Mouse (Mus musculus): ENCODE data around the gene Hus1. TPM values are rescaled to one million over a fixed set of nuclear protein-coding genes. Genes with fewer than 3 reads are reported as not detected.
A peak's percentile ranks its signal among the peaks of the same experiment; 100 is the strongest.

The Hus1 gene
- polyA plus RNA-seq, 1 experiment from 2014 or later: 14.7 TPM

DNA sequence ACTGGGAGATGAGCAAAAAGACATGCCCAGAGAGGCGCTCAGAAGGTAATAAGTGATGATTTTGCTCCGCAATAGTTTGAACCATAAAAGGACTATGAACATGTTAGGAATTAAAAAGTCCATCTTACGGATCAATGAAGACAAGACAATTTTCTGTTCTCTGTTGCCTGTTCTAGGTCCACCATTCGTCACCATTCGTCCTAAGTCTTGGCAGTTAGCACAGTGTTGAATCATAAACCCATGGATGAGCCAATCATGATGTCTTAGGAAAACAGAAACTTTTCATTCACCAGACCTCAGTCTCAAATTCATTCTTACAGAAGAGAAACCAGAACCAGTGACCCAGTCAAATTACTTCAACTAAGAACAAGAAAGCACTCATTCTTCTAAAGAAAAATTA lies 2.2 kb downstream of the Hus1 start:
- Histone ChIP-seq H3K27me3 (ENCODE audit: insufficient read depth, low read length) (no peaks in the 10 kb centered on the region), H3K9ac (ENCODE audit: low read depth, low read length) (no peak overlapping the region), H3K4me2 (ENCODE audit: low read length) (no peak overlapping the region), H3K9me3 (replicated peaks; ENCODE audit: low read length) (no peaks in the 10 kb centered on the region), H3K36me3 (ENCODE audit: insufficient read depth, low read length) (peaks cover 29% of the 10 kb centered on the region), H3K27ac (no peak overlapping the region), H3K4me3 (replicated peaks; ENCODE audit: low read depth, low read length) (no peak overlapping the region), H3K4me1 (replicated peaks; ENCODE audit: insufficient read depth, low read length) (no peaks in the 10 kb centered on the region; the same call in none of the 2 replicates)
- no peak for ATAC-seq (replicated peaks; ENCODE audit: low FRiP score, low read depth)
- TF ChIP-seq CTCF (IDR thresholded peaks at IDR 0.05; ENCODE audit: low read depth): no peak
- 96% methylated on average over 5 of the region's 5 CpGs for WGBS
- DNase-seq (ENCODE audit: low spot score): no peak

DNA sequence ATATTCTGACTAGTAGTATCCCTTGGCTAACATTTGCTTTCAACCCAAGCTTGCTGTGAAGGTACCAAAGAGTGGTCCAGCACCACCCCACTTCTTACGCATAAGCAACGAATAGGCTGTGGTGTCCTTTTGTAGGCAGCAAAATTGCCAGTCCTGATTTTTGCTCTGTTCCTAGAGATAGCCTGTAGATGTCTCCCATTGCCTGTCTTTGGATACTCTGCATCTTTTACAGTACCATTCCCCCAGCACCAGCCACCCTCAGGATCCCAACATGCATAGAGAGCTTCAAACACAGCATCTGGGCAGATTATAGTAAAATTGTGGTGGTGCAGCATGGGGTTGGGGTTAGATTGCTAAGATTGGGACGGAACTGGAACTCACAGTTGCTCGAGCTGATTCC lies 22.9 kb downstream of the Hus1 start:
- DNase-seq (ENCODE audit: low spot score) (no peak), ATAC-seq (replicated peaks; ENCODE audit: low FRiP score, low read depth) (no peak)
- Histone ChIP-seq H3K27ac (no peak overlapping the region), H3K9ac (ENCODE audit: low read depth, low read length) (no peak overlapping the region), H3K4me3 (replicated peaks; ENCODE audit: low read depth, low read length) (no peak overlapping the region), H3K36me3 (ENCODE audit: insufficient read depth, low read length) (peaks cover 16% of the 10 kb centered on the region; the same call in 1 of the 2 replicates), H3K9me3 (replicated peaks; ENCODE audit: low read length) (no peaks in the 10 kb centered on the region), H3K4me1 (replicated peaks; ENCODE audit: insufficient read depth, low read length) (no peaks in the 10 kb centered on the region), H3K27me3 (ENCODE audit: insufficient read depth, low read length) (no peaks in the 10 kb centered on the region), H3K4me2 (ENCODE audit: low read length) (no peak overlapping the region)
- 75% methylated on average over 4 of the region's 4 CpGs for WGBS
- TF ChIP-seq CTCF (IDR thresholded peaks at IDR 0.05; ENCODE audit: low read depth): peak; percentile 24; the same call in 1 of the 2 replicates

DNA sequence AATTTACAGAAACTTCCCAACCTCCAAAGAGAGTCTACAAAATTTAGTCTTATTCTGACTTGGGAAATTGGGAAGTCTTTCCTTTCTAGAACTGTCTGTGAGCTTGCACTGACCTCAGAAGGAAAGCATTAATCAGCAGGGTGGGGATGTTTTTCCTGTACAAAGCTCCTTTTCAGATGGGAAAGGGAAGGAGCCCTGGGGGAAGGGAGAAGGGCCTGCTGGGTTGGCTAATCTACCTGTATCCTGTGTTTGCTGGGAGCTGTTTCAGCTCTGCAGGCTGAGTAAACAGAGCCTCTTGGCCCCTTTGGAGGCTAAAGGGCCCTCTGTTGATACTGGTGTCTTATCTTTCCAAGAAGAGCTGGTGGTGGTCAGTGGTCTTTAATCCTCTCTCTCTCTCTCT lies 24.9 kb downstream of the Hus1 start:
- H3K27me3 ChIP-seq (ENCODE audit: insufficient read depth, low read length): no peaks in the 10 kb centered on the region
- H3K27ac ChIP-seq: peak overlapping the region; percentile 44; the same call in 1 of the 2 replicates
- H3K4me1 ChIP-seq (replicated peaks; ENCODE audit: insufficient read depth, low read length): no peaks in the 10 kb centered on the region
- DNase-seq (ENCODE audit: low spot score) (peak; percentile 44), ATAC-seq (replicated peaks; ENCODE audit: low FRiP score, low read depth) (no peak)
- 0 out of 2 replicates have a peak, but pooled peaks cover under 1% of the 10 kb centered on the region for H3K36me3 ChIP-seq (ENCODE audit: insufficient read depth, low read length)
- no peaks in the 10 kb centered on the region for H3K9me3 ChIP-seq (replicated peaks; ENCODE audit: low read length)
- no peak overlapping the region for H3K4me2 ChIP-seq (ENCODE audit: low read length)
- H3K4me3 ChIP-seq (replicated peaks; ENCODE audit: low read depth, low read length): no peak overlapping the region
- H3K9ac ChIP-seq (ENCODE audit: low read depth, low read length): no peak overlapping the region
- TF ChIP-seq CTCF (IDR thresholded peaks at IDR 0.05; ENCODE audit: low read depth): no peak

DNA sequence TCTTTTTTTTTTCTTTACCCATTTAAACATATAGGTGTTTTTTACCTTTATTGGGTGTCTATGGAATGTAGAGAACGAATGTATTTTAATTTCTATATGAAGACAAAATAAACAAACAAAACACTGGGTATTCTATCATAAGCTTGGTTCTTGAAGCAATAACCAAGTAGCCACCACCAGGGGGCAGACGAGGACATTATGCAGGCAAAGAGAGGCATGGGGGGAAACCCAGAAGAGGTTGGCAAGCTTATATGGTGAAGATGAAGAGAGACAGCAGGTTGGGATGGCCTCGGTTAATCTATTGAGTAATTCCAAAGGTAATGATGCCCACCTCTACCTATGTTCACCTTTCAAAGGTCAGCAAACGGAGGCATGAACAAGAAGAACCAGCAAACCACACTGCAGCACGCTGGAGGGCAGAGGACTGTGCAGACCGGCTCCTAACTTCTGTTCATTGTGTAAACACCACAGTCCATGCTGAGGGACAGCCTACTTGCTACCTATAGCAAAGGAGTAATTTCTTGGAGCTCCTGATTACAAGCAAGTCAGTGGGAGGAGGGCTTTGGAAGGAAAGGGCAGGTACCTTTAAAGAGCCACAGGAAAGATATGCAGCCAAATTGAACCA lies 27.6 kb downstream of the Hus1 start:
- Histone ChIP-seq H3K9me3 (replicated peaks; ENCODE audit: low read length) (no peaks in the 10 kb centered on the region), H3K4me2 (ENCODE audit: low read length) (no peak overlapping the region), H3K36me3 (ENCODE audit: insufficient read depth, low read length) (no peaks in the 10 kb centered on the region), H3K9ac (ENCODE audit: low read depth, low read length) (no peak overlapping the region), H3K4me3 (replicated peaks; ENCODE audit: low read depth, low read length) (no peak overlapping the region), H3K4me1 (replicated peaks; ENCODE audit: insufficient read depth, low read length) (no peaks in the 10 kb centered on the region), H3K27ac (no peak overlapping the region), H3K27me3 (ENCODE audit: insufficient read depth, low read length) (no peaks in the 10 kb centered on the region)
- 50% methylated on average over 6 of the region's 6 CpGs for WGBS
- ATAC-seq (replicated peaks; ENCODE audit: low FRiP score, low read depth) (no peak; the same call in 1 of the 2 replicates), DNase-seq (ENCODE audit: low spot score) (peak; percentile 86)
- peak; percentile 90 for TF ChIP-seq CTCF (IDR thresholded peaks at IDR 0.05; ENCODE audit: low read depth)

DNA sequence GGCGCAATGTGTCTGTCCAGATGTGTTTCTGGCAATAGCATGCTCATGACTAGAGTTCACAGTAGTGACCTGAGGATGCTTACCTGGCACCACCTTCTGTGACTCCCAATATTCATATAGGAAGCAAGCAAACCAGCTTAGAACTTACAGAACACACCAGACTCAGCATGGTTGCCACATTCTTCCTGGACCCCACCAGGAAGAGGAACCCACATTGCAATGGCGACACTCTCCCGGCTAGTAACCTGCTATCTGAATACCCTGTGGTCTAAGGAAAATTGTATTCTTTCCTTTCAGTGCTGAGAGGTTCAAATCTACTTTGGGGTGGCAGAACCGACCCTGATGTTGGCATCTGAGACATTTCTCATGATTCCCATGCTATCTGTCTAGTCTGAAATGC lies 32.8 kb downstream of the Hus1 start:
- ATAC-seq (replicated peaks; ENCODE audit: low FRiP score, low read depth): no peak
- TF ChIP-seq CTCF (IDR thresholded peaks at IDR 0.05; ENCODE audit: low read depth): no peak

DNA sequence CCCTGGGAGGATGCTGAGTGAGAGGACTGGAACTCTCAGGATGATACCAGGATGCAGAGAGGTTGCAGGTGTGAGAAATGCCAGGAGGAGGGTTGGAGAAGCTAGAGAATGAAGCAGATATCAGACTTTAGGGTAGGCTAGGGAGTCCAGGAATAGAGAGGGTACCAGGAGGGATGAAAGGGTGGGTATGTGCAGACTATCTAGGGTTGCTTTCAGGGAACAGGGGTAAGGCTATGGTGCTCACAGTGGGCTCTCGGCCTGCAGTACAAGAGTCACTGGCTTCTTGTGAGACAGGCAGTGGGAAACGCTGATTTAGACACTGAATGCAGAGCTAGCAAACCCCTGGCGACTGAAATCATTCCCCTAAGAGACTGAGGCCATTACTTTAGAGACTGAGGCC lies 37.8 kb downstream of the Hus1 start, which contains the start of gene Pkd1l1:
Pkd1l1 (minus strand) TSS at position 101 of the 400 bp plus-strand sequence.
- Histone ChIP-seq H3K27ac (no peak within 1 kb of the TSS), H3K36me3 (ENCODE audit: insufficient read depth, low read length) (no peaks in the 10 kb centered on the region), H3K4me2 (ENCODE audit: low read length) (no peak within 1 kb of the TSS), H3K27me3 (ENCODE audit: insufficient read depth, low read length) (no peaks in the 10 kb centered on the region), H3K4me1 (replicated peaks; ENCODE audit: insufficient read depth, low read length) (no peaks in the 10 kb centered on the region), H3K9me3 (replicated peaks; ENCODE audit: low read length) (no peaks in the 10 kb centered on the region), H3K4me3 (replicated peaks; ENCODE audit: low read depth, low read length) (no peak within 1 kb of the TSS), H3K9ac (ENCODE audit: low read depth, low read length) (no peak within 1 kb of the TSS)
- ATAC-seq (replicated peaks; ENCODE audit: low FRiP score, low read depth) (no peak), DNase-seq (ENCODE audit: low spot score) (no peak)
- WGBS: 67% methylated on average over 3 of the region's 3 CpGs
- no peak for TF ChIP-seq CTCF (IDR thresholded peaks at IDR 0.05; ENCODE audit: low read depth)

More for the DNA sequence above, 32.8 kb downstream of the Hus1 start:
- no peaks in the 10 kb centered on the region for H3K36me3 ChIP-seq (ENCODE audit: insufficient read depth, low read length)
- WGBS: 89% methylated on average over 4 of the region's 4 CpGs
- H3K27ac ChIP-seq: no peak overlapping the region
- no peaks in the 10 kb centered on the region for H3K9me3 ChIP-seq (replicated peaks; ENCODE audit: low read length)
- no peak overlapping the region for H3K9ac ChIP-seq (ENCODE audit: low read depth, low read length)
- H3K4me1 ChIP-seq (replicated peaks; ENCODE audit: insufficient read depth, low read length): no peaks in the 10 kb centered on the region
- no peak overlapping the region for H3K4me3 ChIP-seq (replicated peaks; ENCODE audit: low read depth, low read length)
- no peak overlapping the region for H3K4me2 ChIP-seq (ENCODE audit: low read length)
- H3K27me3 ChIP-seq (ENCODE audit: insufficient read depth, low read length): no peaks in the 10 kb centered on the region
- DNase-seq (ENCODE audit: low spot score): no peak

DNA sequence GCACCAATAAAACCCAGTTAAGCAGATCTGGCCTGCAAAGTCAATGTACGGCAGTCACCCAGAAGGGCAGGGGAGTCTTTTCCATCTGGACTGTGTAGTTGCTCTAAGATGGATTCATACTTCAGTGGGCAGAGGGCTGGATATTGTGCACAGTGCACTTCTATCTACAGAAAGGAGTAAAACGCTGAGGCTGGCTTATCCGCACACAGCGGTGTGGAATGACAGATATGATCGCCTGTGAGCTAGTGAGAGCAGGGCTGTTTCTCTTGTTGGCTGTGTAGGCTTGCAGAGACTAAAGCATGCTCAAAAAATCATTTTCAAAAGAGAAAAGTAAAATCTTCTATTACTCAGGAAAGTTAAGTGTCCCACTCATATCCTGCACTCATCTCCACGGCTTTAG lies 38.9 kb downstream of the Hus1 start:
- H3K27ac ChIP-seq: no peak overlapping the region
- no peaks in the 10 kb centered on the region for H3K9me3 ChIP-seq (replicated peaks; ENCODE audit: low read length)
- H3K36me3 ChIP-seq (ENCODE audit: insufficient read depth, low read length): no peaks in the 10 kb centered on the region
- H3K4me3 ChIP-seq (replicated peaks; ENCODE audit: low read depth, low read length): no peak overlapping the region
- DNase-seq (ENCODE audit: low spot score) (no peak), ATAC-seq (replicated peaks; ENCODE audit: low FRiP score, low read depth) (no peak)
- H3K9ac ChIP-seq (ENCODE audit: low read depth, low read length): no peak overlapping the region
- no peak overlapping the region for H3K4me2 ChIP-seq (ENCODE audit: low read length)
- no peaks in the 10 kb centered on the region for H3K4me1 ChIP-seq (replicated peaks; ENCODE audit: insufficient read depth, low read length)
- WGBS: 79% methylated on average over 6 of the region's 6 CpGs
- H3K27me3 ChIP-seq (ENCODE audit: insufficient read depth, low read length): no peaks in the 10 kb centered on the region
- TF ChIP-seq CTCF (IDR thresholded peaks at IDR 0.05; ENCODE audit: low read depth): no peak
